Mouse (Mus musculus) embryonic facial prominence, embryonic 15.5 days (tissue): ENCODE measurements around the gene Hmgcs2. TPM values are rescaled to one million over a fixed set of nuclear protein-coding genes. Genes with fewer than 3 reads are reported as not detected.

Experiments used
- ATAC-seq: fragments of 200-750 bp; cut with Nextera tagmentation; 2 replicates; pipeline ENCODE4 v1.8.0; 2017; ENCODE audit warnings: low read depth, moderate TSS enrichment; ENCODE audit not compliant: insufficient number of reproducible peaks, low FRiP score, low TSS enrichment
- H3K27ac ChIP-seq: fragments of 300-500 bp; sonication (generic); replicated peaks from 2 replicates; pipeline ENCODE4 v1.5.1; 2015; ENCODE audit warnings: mild to moderate bottlenecking, inconsistent platforms
- H3K27me3 ChIP-seq: fragments of 300-500 bp; sonication (generic); 2 replicates; pipeline ENCODE4 v1.6.1; 2015; ENCODE audit warnings: inconsistent platforms
- H3K36me3 ChIP-seq: fragments of 300-500 bp; sonication (generic); 2 replicates; pipeline ENCODE4 v1.6.1; 2015; ENCODE audit warnings: mild to moderate bottlenecking, inconsistent platforms
- H3K4me1 ChIP-seq: fragments of 300-500 bp; sonication (generic); 2 replicates; pipeline ENCODE4 v1.6.1; 2015; ENCODE audit warnings: inconsistent platforms
- H3K4me2 ChIP-seq: fragments of 300-500 bp; sonication (generic); replicated peaks from 2 replicates; pipeline ENCODE4 v1.6.1; 2015; ENCODE audit warnings: mild to moderate bottlenecking, inconsistent platforms
- H3K4me3 ChIP-seq: fragments of 300-500 bp; sonication (generic); replicated peaks from 2 replicates; pipeline ENCODE4 v1.5.1; 2015; ENCODE audit warnings: mild to moderate bottlenecking, inconsistent platforms
- H3K9ac ChIP-seq: fragments of 300-500 bp; sonication (generic); 2 replicates; pipeline ENCODE4 v1.6.1; 2015; ENCODE audit warnings: inconsistent platforms
- H3K9me3 ChIP-seq: fragments of 300-500 bp; sonication (generic); replicated peaks from 2 replicates; pipeline ENCODE4 v1.6.1; 2016; ENCODE audit warnings: inconsistent platforms
- WGBS: fragments of 180-500 bp; shearing (Covaris S2); methylation state at CpG from one replicate; pipeline ENCODE4 v1.1.7; 2015; 5-methylcytosine and 5-hydroxymethylcytosine counted together
- polyA plus RNA-seq: library from polyadenylated mRNA; unstranded; fragments of >200 nt; fragmentation: Nextera tagmentation; extraction: Ambion mirVana; gene quantifications from 2 replicates; pipeline ENCODE4 v1.2.1, GENCODE M21; 2015

Hmgcs2 gene
- polyA plus RNA-seq, 1 experiment from 2014 or later, result 6.4 TPM

DNA sequence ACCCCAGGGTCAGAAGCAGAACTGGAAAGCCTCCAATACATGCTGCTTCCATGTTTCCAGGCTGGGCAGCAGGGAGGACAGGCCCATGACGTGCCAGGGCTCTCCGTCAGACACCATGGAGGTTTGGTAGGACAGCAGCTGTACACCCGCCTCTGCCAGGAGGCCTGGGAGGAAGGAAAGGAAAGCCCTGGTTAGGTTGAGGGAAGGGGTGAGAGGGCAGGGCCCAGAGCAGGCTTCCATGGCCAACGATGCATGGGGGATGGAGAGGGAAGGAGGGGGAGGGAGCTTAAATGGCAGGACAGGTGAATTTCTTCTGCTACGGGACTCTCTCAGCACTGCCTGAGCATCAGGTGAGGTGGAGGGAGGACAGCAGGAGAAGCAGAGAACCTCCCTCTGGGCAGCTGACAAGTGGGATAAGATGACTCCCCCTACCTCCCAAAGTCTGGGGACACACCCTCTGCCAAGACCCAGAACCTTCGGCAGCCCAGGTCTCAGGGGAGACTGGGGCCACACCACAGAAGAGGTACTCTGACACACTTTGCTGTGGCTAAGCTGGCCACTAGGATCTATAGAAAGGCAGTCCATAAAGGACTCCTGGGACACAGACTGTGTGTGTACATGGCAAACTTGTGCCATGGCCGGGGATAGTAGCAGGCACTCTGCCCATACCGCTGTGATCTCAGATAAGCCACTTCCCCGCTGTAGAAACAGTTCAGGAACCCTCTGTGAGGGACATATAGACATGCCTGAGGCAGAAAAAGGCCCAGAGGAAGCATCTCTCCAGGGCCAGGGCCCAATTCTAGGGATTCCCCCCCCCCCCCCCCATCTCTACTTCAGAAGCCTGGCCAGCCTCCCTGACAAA lies 33.3 kb downstream of the Hmgcs2 start:
- Histone ChIP-seq H3K27ac (no peak overlapping the region), H3K9me3 (no peaks in the 10 kb centered on the region), H3K4me1 (peaks cover 5% of the 10 kb centered on the region; the same call in 1 of the 2 replicates), H3K36me3 (peaks cover 1% of the 10 kb centered on the region; the same call in 1 of the 2 replicates), H3K4me2 (no peak overlapping the region), H3K4me3 (no peak overlapping the region), H3K9ac (no peak overlapping the region), H3K27me3 (no peaks in the 10 kb centered on the region)
- no peak for ATAC-seq
- 77% methylated on average over 9 of the region's 9 CpGs for WGBS

DNA sequence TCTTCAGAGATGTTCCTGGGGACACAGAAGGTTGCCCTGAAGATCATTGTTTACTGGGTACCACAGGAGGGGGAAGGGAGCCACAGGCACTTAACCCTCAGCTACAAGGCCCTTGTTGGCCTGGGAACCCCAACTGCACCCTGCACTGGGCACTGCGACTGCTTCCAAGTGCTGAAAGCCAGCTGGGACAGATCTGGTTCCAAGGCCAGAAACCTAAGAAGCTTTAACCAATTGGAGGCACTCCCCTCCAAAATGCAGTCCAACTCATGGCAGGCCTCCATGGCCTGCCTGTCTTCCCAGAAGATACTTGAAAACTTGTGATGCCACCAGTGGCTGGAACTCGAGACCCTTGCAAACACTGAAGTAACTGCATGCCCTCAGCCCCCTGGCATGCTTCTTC lies 34.9 kb downstream of the Hmgcs2 start:
- 71% methylated on average over 2 of the region's 2 CpGs for WGBS
- no peak overlapping the region for H3K9ac ChIP-seq
- H3K4me2 ChIP-seq, result no peak overlapping the region
- no peaks in the 10 kb centered on the region for H3K27me3 ChIP-seq
- H3K4me3 ChIP-seq, result no peak overlapping the region
- no peak overlapping the region for H3K27ac ChIP-seq
- no peaks in the 10 kb centered on the region for H3K9me3 ChIP-seq
- H3K36me3 ChIP-seq, result peaks cover 11% of the 10 kb centered on the region; the same call in 1 of the 2 replicates
- peaks cover 5% of the 10 kb centered on the region; the same call in 1 of the 2 replicates for H3K4me1 ChIP-seq
- no peak for ATAC-seq

DNA sequence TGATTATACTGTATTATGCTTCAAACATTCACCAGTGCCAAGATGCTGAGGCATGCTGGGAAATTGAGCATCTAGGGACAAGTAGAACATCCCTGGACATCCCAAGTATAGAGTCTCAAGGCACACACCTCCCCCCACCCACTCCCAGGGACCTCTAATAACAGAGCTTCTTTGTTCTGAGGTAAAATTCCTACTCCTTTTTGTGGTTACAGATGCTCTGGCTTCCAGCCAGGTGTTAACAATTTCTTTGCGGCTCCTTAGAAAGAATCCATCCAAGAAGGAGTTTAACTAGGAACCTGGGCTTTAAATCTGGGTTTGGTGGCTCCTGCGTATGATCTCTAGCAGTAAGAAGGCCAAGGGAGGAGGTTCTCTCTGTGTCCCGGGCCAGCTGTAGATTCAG lies 36.9 kb downstream of the Hmgcs2 start:
- 28% methylated on average over 3 of the region's 3 CpGs for WGBS
- Histone ChIP-seq H3K4me1 (peaks cover 5% of the 10 kb centered on the region; the same call in 1 of the 2 replicates), H3K36me3 (peaks cover 23% of the 10 kb centered on the region; the same call in 1 of the 2 replicates), H3K27me3 (no peaks in the 10 kb centered on the region), H3K4me2 (no peak overlapping the region), H3K27ac (0 out of 2 replicates have a peak overlapping the region, but pooled peaks have one; percentile 7), H3K4me3 (no peak overlapping the region), H3K9me3 (no peaks in the 10 kb centered on the region), H3K9ac (no peak overlapping the region)
- no peak for ATAC-seq

DNA sequence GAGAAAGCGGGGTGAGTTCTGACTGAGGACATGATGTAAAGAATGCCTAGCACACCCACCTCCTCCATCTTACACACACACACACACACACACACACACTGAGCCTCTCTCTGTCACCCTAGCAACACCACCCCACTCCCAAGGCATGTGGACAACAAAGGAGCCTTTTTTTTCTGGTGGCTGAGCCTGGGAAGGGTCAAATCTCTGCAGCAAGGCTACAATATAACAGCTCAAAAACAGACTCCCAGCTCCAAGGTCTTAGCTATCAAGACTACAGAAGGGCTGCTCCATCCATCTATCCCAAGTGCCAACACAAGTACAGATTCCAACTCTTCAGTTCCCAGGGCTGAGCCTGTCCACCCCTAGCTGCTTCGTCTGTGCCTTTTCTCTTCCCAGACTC lies 39.0 kb downstream of the Hmgcs2 start:
- Histone ChIP-seq H3K27ac (no peak overlapping the region), H3K4me3 (no peak overlapping the region), H3K9me3 (no peaks in the 10 kb centered on the region), H3K36me3 (peaks cover 33% of the 10 kb centered on the region), H3K4me1 (peaks cover 5% of the 10 kb centered on the region; the same call in 1 of the 2 replicates), H3K4me2 (no peak overlapping the region), H3K27me3 (no peaks in the 10 kb centered on the region), H3K9ac (no peak overlapping the region)
- ATAC-seq, result no peak
- WGBS, result 60% methylated on average over 2 of the region's 2 CpGs

DNA sequence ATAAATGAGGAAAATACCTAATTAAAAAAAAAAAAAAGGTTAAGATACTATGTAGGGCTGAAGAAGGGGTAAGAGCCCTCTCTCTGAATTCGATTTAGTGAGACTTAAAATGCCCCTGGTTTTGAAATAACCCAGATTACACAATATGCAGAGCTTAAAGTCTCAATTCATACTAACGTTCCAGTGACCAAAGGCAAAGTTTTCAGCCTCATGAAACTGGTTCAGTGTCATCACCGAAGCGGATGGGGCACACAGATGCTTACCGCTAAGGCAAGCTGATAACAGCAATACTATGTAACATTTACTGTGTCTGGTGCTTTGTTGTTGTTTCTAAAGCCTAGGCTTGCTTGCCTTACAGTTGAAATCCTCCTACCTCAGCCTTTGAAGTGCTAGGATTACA lies 42.0 kb downstream of the Hmgcs2 start:
- ATAC-seq, result no peak
- no peaks in the 10 kb centered on the region for H3K9me3 ChIP-seq
- H3K27me3 ChIP-seq, result no peaks in the 10 kb centered on the region
- H3K9ac ChIP-seq, result no peak overlapping the region
- WGBS, result 93% methylated on average over 5 of the region's 5 CpGs
- H3K36me3 ChIP-seq, result peaks cover 58% of the 10 kb centered on the region
- no peak overlapping the region for H3K27ac ChIP-seq
- no peak overlapping the region for H3K4me2 ChIP-seq
- H3K4me1 ChIP-seq, result peaks cover 2% of the 10 kb centered on the region; the same call in 1 of the 2 replicates
- no peak overlapping the region for H3K4me3 ChIP-seq

DNA sequence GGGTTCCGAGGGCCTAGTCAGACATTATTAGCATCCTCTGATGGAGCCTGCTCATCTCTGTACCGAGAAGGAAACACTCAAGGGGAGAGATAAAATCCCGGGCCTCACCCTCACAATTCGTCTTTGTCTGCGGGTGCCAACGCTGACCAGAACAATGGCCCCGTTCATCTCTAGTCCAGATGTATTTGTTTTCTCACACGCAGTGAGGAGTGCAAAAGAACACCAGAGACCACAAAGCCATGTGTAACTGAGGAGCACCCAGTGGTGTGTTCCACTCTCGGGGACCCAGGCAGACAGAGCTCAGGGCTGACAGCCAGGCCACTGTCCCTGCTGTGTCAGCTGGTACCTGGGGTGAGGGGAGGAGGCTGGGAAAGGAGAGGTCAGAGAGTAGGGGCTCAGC lies 44.0 kb downstream of the Hmgcs2 start:
- Histone ChIP-seq H3K27ac (no peak overlapping the region), H3K4me3 (no peak overlapping the region), H3K4me2 (no peak overlapping the region), H3K9ac (no peak overlapping the region), H3K9me3 (no peaks in the 10 kb centered on the region), H3K36me3 (peaks cover 70% of the 10 kb centered on the region), H3K27me3 (no peaks in the 10 kb centered on the region), H3K4me1 (no peaks in the 10 kb centered on the region)
- 41% methylated on average over 9 of the region's 9 CpGs for WGBS
- no peak for ATAC-seq

DNA sequence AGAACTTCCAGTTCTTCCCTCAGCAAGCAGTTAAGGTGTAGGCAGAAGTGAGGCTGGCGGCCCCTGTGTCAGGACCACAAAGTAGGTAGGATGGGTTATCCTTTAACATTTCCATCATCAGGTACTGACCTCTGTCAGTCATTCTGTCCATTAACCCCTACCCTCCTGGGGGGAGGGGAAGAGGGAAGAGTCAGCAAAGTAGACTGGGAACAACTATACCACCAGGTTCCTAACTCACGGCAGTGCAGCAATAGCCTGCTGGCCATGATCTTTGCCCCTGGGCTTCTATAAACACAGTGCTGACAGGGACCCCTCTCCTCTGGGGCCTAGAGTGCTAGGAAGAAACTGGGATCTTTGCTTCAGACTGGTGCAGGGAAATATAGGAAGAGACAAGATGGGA lies 53.8 kb downstream of the Hmgcs2 start:
- peaks cover 32% of the 10 kb centered on the region for H3K4me1 ChIP-seq
- H3K27ac ChIP-seq, result no peak overlapping the region
- WGBS, result 88% methylated on average over 2 of the region's 2 CpGs
- H3K27me3 ChIP-seq, result no peaks in the 10 kb centered on the region
- H3K36me3 ChIP-seq, result peaks cover 27% of the 10 kb centered on the region
- H3K4me2 ChIP-seq, result no peak overlapping the region
- H3K9me3 ChIP-seq, result no peaks in the 10 kb centered on the region
- no peak overlapping the region for H3K4me3 ChIP-seq
- H3K9ac ChIP-seq, result no peak overlapping the region
- no peak for ATAC-seq

DNA sequence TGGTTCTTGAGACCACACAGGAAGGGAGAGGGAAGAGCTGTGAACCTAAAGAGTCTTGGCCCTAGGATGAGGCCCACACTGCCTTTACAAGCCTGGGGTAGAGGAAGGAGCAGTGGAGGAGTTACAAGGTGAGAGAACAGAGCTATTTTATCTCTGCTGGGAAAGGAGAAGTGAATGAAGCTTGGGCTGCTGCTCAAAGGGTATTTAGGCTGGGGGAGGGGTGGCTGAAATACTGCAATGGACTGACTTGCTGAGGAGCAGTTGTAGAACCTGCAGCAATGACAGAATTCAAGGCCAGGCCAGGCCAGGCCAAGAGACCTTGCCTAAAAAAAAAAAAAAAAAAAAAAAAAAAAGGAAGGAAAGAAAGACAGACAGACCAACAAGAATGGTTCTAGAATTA lies 55.1 kb downstream of the Hmgcs2 start:
- ATAC-seq, result no peak
- Histone ChIP-seq H3K36me3 (peaks cover 26% of the 10 kb centered on the region), H3K4me1 (peaks cover 32% of the 10 kb centered on the region), H3K4me3 (no peak overlapping the region), H3K27ac (no peak overlapping the region), H3K9me3 (no peaks in the 10 kb centered on the region), H3K4me2 (no peak overlapping the region), H3K9ac (no peak overlapping the region), H3K27me3 (no peaks in the 10 kb centered on the region)

DNA sequence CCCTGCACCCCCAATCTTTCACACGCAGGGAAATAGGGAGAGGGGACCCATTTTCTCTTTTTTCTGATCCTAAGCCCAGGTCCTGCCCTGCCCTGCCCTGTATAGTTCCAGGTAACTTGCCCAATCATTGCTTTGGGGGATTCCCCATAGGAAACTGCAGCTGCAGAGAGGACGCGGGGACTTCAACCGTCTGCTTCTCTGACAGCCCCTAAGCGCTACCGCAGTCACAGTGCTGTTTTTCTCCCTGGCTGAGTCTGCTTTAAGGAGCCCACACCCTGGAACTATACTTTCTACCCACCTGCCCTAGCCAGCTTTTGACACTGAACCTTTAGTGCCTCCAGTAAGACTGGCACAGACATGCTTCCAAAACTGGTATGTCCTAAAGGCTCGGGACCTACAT lies 55.7 kb downstream of the Hmgcs2 start:
- Histone ChIP-seq H3K27me3 (no peaks in the 10 kb centered on the region), H3K36me3 (peaks cover 24% of the 10 kb centered on the region), H3K9me3 (no peaks in the 10 kb centered on the region), H3K4me1 (peaks cover 32% of the 10 kb centered on the region), H3K4me2 (0 out of 2 replicates have a peak overlapping the region, but pooled peaks have one; percentile 4), H3K4me3 (no peak overlapping the region), H3K27ac (no peak overlapping the region), H3K9ac (no peak overlapping the region)
- 69% methylated on average over 7 of the region's 7 CpGs for WGBS
- no peak for ATAC-seq

DNA sequence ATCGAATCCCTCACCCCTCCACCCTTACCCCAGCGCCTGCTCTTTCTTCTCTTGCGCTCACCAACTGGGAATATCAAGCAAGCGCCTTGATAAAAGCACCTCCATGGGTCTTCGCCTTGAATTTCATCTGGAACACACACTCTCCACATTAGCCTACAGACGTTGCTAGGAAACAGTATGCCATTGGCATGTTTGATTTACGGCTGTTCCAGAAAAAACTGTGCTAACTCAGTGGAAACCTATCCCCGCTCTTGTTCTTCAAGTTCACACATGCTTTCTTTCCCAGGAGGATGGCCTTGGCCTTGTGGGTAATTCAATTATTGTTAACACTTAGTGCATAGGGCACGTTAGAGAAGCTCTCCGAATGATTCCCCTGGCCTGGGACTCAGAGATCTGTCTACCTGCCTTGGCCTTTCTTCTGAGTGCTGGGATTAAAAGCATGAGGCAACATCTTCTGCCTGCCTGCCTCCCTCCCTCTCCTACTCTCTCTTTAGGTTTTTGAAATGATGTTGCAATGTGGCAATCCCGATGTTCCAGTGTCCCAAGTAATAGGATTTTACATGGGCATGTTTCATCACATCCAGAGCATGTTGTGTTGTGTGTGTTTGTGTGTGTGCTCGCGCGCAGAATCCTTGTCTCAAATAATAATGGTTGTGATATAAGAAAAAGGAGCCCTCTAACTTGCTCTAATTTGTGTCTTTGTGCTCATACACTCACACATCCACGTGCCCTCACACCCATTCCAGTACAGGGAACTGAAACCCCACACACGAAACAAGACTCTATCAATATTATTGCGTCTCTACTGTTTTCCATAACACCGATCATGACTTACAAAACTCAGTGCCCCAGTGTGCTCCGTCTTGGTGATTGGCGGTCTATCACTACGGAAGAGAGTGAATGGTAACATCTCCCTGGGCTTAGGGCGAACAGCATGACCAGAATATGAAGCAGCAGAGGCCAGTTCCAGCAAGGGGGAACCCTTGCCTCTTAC lies 56.7 kb downstream of the Hmgcs2 start:
- peaks cover 32% of the 10 kb centered on the region for H3K4me1 ChIP-seq
- no peak overlapping the region for H3K4me3 ChIP-seq
- no peaks in the 10 kb centered on the region for H3K27me3 ChIP-seq
- no peak for ATAC-seq
- 64% methylated on average over 22 of the region's 22 CpGs for WGBS
- H3K27ac ChIP-seq, result peak overlapping the region; percentile 30; the same call in 1 of the 2 replicates
- peaks cover 15% of the 10 kb centered on the region for H3K36me3 ChIP-seq
- no peak overlapping the region for H3K9ac ChIP-seq
- H3K9me3 ChIP-seq, result no peaks in the 10 kb centered on the region
- peak overlapping the region; percentile 80; the same call in 1 of the 2 replicates for H3K4me2 ChIP-seq

DNA sequence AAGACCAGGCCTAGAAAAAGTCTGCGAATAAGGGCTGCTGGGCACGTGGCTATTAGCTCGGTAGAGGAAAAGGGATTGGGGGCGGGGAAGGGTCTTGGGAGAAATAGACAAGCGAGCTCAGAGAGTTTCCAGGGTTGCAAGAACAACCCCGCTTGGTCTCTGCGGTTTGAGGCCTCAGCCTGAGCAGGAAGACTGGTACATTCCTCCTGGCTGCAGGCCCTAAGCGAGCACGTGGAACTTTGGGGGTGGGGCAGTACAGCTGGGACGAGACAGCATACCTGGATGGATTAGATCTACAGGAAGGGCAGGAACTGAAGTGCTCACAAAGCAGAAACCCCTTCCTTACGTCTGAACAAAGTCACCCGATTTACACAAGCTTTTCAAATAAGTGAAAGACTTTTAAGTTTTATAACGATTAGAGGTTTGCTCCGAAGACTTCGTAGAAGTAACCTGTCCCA lies 58.4 kb downstream of the Hmgcs2 start:
- peak; percentile 63 for ATAC-seq
- H3K27ac ChIP-seq, result peak overlapping the region; percentile 72

More for the DNA sequence above, 58.4 kb downstream of the Hmgcs2 start:
- H3K4me1 ChIP-seq, result peaks cover 32% of the 10 kb centered on the region
- no peaks in the 10 kb centered on the region for H3K27me3 ChIP-seq
- 3% methylated on average over 15 of the region's 15 CpGs for WGBS
- H3K4me3 ChIP-seq, result peak overlapping the region; percentile 72
- H3K4me2 ChIP-seq, result peak overlapping the region; percentile 80
- no peaks in the 10 kb centered on the region for H3K36me3 ChIP-seq
- H3K9me3 ChIP-seq, result no peaks in the 10 kb centered on the region
- peak overlapping the region; percentile 31 for H3K9ac ChIP-seq
